Mouse (Mus musculus): ENCODE data around the gene Usp50.

DNA sequence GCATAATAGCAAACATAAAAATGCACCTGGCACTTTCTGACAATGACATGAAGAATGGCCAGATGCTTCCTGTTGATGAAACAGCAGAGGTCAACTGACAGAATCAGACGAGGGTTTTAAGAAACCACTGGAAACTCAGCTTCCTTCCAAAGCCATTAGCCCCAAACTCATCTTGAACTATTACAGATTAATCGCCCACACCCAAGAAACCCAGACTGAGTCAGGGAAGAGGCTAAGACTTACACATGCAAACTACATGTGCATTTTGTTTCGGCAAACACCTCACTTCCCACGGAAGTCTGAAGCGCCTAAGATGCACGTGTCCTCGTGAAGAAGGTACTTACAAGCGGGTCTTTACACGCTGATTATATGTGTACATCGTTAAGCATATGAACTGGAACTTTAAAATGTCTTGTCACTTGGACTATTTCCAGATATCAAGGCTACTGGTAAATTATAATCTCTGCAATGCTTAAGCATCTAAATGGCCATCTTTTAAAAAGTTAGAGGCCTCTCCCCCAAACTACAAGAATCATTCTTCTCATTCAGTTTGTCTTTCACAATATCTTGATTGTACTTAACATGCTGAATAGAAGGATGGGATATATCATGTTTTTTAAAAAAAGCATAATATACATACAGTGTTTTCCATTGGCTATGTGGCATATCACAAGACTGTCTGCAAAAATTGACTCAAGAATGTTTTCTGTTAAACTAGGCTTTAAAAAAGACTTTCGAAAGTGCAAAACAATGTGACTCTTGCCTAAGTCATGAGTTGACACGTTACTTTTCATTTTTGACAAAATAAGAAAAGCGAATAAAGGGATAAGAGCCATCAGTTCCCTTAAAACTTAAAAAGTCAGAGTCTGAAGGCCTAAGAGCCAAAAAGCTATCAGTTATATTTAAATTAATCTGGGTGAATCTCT is 109.7 kb downstream of the Usp50 start:
- TF ChIP-seq CTCF (IDR thresholded peaks at IDR 0.05; ENCODE audit: low read depth), result no peak
- TF ChIP-seq EP300 (IDR thresholded peaks at IDR 0.05; ENCODE audit: low read depth), result no peak; the same call in 1 of the 2 replicates

Data from liver, postnatal 0 days (tissue).